Mouse (Mus musculus) liver, adult 2 months (tissue): ENCODE measurements at regions not wholly inside any gene's neighbourhood (a gene's known extent, or its start where the extent isn't known, plus 50 kb on each side); places are given as distances from the start of the nearest gene placed in this dataset.

Experiments
- DNase-seq: peaks from one replicate; pipeline ENCODE4 v3.0.0-alpha.2; 2011; ENCODE audit warnings: low read depth, low spot score; ENCODE audit errors: extremely low read depth
- H3K27ac ChIP-seq: fragments of 200-500 bp; replicated peaks from 2 replicates; pipeline ENCODE4 v1.5.1; 2012; ENCODE audit warnings: low read depth, mild to moderate bottlenecking, control low read depth, inconsistent platforms, low read length; ENCODE audit not compliant: insufficient read depth
- H3K27me3 ChIP-seq: fragments of 200-500 bp; 2 replicates; pipeline ENCODE4 v1.6.1; 2012; ENCODE audit warnings: mild to moderate bottlenecking, moderate library complexity, low read length, inconsistent platforms; ENCODE audit not compliant: control insufficient read depth, insufficient read depth
- H3K36me3 ChIP-seq: fragments of 200-500 bp; 2 replicates; pipeline ENCODE4 v1.6.1; 2012; ENCODE audit warnings: low read length, inconsistent platforms; ENCODE audit not compliant: control insufficient read depth, insufficient read depth
- H3K4me1 ChIP-seq: fragments of 200-500 bp; 2 replicates; pipeline ENCODE4 v1.6.1; 2011; ENCODE audit warnings: low read length; ENCODE audit not compliant: control insufficient read depth, insufficient read depth
- H3K4me3 ChIP-seq: fragments of 200-500 bp; 2 replicates; pipeline ENCODE4 v1.5.1; 2011; ENCODE audit warnings: low read depth, mild to moderate bottlenecking, control low read depth, low read length, moderate library complexity; ENCODE audit not compliant: insufficient read depth
- H3K79me2 ChIP-seq: fragments of 200-500 bp; 2 replicates; pipeline ENCODE4 v1.6.1; 2012; ENCODE audit warnings: inconsistent platforms, mild to moderate bottlenecking, low read length, moderate library complexity; ENCODE audit not compliant: control insufficient read depth, insufficient read depth
- H3K9ac ChIP-seq: fragments of 200-500 bp; 2 replicates; pipeline ENCODE4 v1.6.1; 2012; ENCODE audit warnings: low read depth, mild to moderate bottlenecking, control low read depth, inconsistent platforms, low read length
- CTCF ChIP-seq: fragments of 200-500 bp; IDR thresholded peaks from 2 replicates; pipeline ENCODE4 v1.5.1; 2011; ENCODE audit warnings: low read depth, low read length, control low read depth
- POLR2A ChIP-seq: fragments of 200-500 bp; IDR thresholded peaks from 2 replicates; pipeline ENCODE4 v1.6.1; 2011; ENCODE audit warnings: low read length, control low read depth; ENCODE audit not compliant: insufficient read depth; ENCODE audit errors: extremely low read depth
- WGBS: fragments of 180-500 bp; shearing (Covaris S2); methylation state at CpG from one replicate; pipeline ENCODE4 v1.1.7; 2018; 5-methylcytosine and 5-hydroxymethylcytosine counted together

GRCm38 (mm10) chr4:101338211-101338610 lies 73.1 kb upstream of the Jak1 start:
- TF ChIP-seq CTCF (no peak), POLR2A (no peak)
- H3K27me3 ChIP-seq: no peaks in the 10 kb centered on the region
- H3K4me3 ChIP-seq: no peak overlapping the region
- H3K79me2 ChIP-seq: no peaks in the 10 kb centered on the region
- no peak overlapping the region for H3K9ac ChIP-seq
- no peaks in the 10 kb centered on the region for H3K36me3 ChIP-seq
- H3K4me1 ChIP-seq: peaks cover 20% of the 10 kb centered on the region
- no peak overlapping the region for H3K27ac ChIP-seq
- no peak for DNase-seq

- Histone ChIP-seq H3K27me3 (no peaks in the 10 kb centered on the region), H3K4me3 (no peak overlapping the region), H3K36me3 (no peaks in the 10 kb centered on the region), H3K4me1 (peaks cover 14% of the 10 kb centered on the region), H3K27ac (no peak overlapping the region), H3K9ac (no peak overlapping the region), H3K79me2 (no peaks in the 10 kb centered on the region)
- 8% methylated on average over 4 of the region's 4 CpGs for WGBS
- DNase-seq: peak; percentile 64
- no peak for TF ChIP-seq POLR2A
Measured at GRCm38 (mm10) chr4:101336811-101337210, 71.7 kb upstream of the Jak1 start.

- no peaks in the 10 kb centered on the region for H3K27me3 ChIP-seq
- H3K27ac ChIP-seq: no peak overlapping the region
- no peak overlapping the region for H3K4me3 ChIP-seq
- H3K36me3 ChIP-seq: no peaks in the 10 kb centered on the region
- DNase-seq: no peak
- TF ChIP-seq CTCF (no peak), POLR2A (no peak)
- no peak overlapping the region for H3K9ac ChIP-seq
- no peaks in the 10 kb centered on the region for H3K79me2 ChIP-seq
- H3K4me1 ChIP-seq: peaks cover 13% of the 10 kb centered on the region
Measured at GRCm38 (mm10) chr4:101336371-101336770, 71.3 kb upstream of the Jak1 start.

DNA sequence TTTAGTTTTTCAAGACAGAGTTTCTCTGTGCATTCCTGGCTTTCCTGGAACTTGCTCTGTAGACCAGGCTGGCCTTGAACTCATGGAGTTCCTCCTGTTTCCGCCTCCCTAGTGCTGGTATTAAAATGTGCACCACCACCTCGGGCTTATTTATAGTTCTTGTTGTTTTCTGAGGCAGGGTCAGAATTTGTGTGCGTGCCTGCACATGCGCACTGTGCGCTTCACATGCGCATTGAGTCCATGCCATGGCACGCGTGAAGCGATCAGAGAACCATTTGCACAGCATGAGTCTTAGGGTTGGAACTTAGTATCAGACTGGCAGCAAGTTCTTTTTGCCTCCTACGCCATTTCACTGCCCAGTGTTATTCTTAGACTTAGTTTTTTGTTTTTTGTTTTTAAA lies 68.8 kb upstream of the Jak1 start:
- 96% methylated on average over 10 of the region's 10 CpGs for WGBS
- H3K4me3 ChIP-seq: no peak overlapping the region
- H3K79me2 ChIP-seq: no peaks in the 10 kb centered on the region
- no peaks in the 10 kb centered on the region for H3K36me3 ChIP-seq
- H3K4me1 ChIP-seq: peaks cover 2% of the 10 kb centered on the region
- H3K27ac ChIP-seq: no peak overlapping the region
- DNase-seq: no peak
- TF ChIP-seq POLR2A: no peak
- no peak for TF ChIP-seq CTCF
- H3K27me3 ChIP-seq: no peaks in the 10 kb centered on the region
- H3K9ac ChIP-seq: no peak overlapping the region

GRCm38 (mm10) chr4:101333036-101333435 lies 68.0 kb upstream of the Jak1 start:
- Histone ChIP-seq H3K79me2 (no peaks in the 10 kb centered on the region), H3K9ac (no peak overlapping the region), H3K27me3 (no peaks in the 10 kb centered on the region), H3K4me1 (peaks cover 2% of the 10 kb centered on the region), H3K36me3 (no peaks in the 10 kb centered on the region), H3K4me3 (no peak overlapping the region), H3K27ac (no peak overlapping the region)
- WGBS: 46% methylated on average over 3 of the region's 3 CpGs
- DNase-seq: no peak
- no peak for TF ChIP-seq POLR2A
- no peak for TF ChIP-seq CTCF

GRCm38 (mm10) chr4:101331231-101331630 lies 66.1 kb upstream of the Jak1 start:
- Histone ChIP-seq H3K4me3 (no peak overlapping the region), H3K9ac (no peak overlapping the region), H3K36me3 (no peaks in the 10 kb centered on the region), H3K27me3 (no peaks in the 10 kb centered on the region), H3K4me1 (no peaks in the 10 kb centered on the region), H3K79me2 (no peaks in the 10 kb centered on the region), H3K27ac (0 out of 2 replicates have a peak overlapping the region, but pooled peaks have one; percentile 10)
- no peak for DNase-seq
- no peak for TF ChIP-seq CTCF
- no peak for TF ChIP-seq POLR2A
- WGBS: 46% methylated on average over 4 of the region's 4 CpGs
